Mouse (Mus musculus) CD8-positive naive resting alpha-beta T cell, adult 2 months (primary cell): Measurements from ENCODE around the gene Eps8.

Source experiments
- DNase-seq, 2 experiments: peaks; one replicate each; pipeline ENCODE4 v3.0.0; 2022; ENCODE audit warnings: low read depth in 2 of 2, low spot score in 2 of 2

The Eps8 gene

DNA sequence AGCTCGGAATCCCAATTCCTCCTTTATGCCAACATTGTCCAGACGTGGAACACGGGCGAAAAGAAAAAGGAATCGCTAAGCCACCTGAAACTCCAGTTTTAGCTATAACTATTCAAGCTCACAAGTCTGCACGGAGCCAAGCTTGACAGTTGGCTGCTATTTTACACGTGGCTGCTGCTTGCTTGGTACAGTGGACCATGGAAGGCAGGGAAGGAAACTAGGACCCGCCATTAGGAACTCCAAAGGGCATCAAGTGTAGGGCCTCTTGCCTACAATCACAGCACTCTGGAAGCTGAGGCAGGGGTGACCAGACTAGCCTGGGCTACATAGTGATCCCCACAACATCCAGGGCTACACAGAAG, 134.4 kb downstream of the Eps8 start:
- no peak for DNase-seq

DNA sequence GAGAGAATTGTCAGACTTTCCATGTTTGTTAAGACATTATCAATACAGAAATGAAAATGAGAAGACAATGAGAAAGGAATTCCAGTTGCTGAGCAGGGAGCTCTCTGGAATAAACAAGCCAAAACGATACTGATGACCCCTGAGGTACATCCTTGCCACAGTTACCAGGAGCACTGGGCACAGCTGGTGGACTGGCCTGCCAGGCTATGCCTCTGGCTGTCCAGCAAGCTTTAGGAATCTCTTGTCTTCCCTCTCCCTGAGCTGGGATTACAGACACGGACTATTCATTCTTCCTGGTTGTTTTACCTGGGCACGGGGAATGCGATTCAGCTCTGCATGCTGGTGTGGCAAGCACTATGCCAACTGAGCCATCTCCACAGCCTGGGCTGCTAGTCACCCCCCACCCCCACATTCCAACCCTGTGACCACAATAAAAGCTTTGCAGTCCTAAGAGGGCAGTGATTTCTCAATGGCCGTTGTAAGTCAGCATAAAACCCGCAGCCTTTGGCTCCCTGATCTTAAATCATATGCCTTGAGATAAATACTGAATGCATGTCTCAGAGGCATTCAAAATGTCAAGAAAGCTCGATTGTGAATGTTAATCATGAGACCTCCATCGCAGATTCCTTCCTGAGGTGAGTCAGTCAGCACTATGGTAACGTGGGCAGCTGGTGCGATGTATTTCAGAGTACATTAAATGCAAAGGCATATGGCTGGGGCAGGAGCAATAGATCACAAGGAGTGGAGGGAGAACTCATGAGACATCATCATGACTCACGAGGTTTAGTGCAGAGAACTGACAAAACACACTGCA, 134.9 kb downstream of the Eps8 start:
- DNase-seq: no peak

DNA sequence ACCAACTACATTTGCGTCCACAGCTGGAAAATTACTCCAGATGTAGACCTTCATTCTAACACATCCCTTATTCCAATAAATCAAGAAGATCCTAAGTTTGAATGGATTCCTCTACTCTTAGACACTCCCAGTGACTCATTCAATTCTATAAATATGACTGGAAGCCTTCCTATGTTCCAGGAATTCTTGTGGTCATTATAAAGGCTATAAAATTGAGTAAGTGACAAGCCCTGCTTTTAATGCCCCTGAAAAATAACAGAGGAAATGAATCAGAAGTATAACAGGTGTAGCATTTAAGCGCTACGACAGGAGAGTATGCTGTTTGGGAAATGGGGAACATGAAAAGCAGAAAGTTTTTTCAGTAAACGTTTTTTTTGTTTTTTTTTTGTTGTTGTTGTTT, 139.8 kb downstream of the Eps8 start:
- no peak for DNase-seq

DNA sequence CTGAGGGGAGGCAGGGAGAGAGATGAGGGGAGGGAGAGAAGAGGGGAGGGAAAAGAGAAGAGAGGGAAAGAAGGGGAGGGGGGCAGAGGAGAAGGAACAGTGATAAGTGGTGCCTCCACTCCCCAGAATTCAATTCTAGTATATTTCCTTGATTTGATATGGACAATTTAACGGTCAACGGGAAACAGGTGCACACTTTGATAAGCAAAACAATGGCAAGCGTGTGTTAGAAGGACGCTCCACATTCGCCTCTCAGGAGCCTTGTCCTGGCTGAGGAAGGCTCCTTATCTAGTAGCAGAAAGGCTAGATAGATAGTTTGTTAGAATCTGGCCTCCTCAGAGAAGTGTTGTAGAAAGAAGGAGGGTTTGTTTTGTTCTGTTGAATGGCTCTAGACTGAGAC, 141.9 kb downstream of the Eps8 start:
- DNase-seq: no peak

DNA sequence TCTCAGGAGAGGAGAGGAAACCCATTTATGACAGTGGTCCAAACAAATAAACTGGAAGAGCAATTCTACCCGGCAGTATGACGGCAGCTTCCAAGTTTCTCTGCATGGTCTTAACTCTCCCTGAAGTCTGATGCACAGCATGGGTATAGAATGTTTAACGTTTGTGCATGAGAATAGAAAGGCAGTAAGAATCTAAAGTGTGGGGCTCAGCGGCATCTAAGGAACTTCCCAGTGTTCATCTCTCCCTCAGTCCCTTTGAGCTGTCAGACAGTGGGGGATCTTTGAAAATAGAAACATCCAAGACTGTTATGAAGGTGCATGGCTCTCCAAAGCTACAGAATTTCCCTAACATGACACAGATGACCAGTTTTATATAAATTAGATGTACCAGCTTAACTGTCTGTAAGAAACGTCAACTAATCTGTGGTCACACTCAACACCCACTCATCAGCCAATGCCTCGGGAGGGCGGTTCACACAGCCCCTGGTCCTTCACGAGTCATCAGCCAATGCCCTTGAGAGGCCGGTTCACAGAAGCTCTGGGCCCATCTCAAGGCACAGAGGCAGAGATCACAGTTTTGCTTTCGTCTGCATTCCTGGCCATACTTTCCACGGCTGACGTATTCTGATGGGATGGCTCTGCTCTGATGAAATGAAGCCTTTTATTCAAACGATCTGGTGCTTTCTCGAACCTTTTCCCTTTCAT, 145.2 kb downstream of the Eps8 start:
- no peak for DNase-seq

DNA sequence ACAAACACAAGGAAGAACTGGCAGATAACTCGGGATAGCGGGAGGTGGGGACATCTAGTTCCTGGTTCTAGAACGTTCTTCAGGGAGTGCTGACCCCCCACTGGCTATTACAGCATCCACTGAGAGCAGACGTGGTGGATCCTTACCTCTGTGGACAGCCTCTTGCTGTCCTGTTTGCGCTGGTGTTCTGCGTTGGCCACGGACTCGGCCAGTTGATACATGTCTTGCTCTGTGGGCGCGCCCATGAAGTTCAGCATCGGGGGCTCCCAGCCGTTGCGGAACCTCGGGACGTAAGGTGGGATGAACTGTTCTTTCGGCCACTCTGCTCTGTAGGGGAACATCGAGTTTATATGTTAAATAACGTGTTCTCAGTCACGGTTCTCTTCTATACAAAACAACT, 145.7 kb downstream of the Eps8 start:
- DNase-seq: no peak

DNA sequence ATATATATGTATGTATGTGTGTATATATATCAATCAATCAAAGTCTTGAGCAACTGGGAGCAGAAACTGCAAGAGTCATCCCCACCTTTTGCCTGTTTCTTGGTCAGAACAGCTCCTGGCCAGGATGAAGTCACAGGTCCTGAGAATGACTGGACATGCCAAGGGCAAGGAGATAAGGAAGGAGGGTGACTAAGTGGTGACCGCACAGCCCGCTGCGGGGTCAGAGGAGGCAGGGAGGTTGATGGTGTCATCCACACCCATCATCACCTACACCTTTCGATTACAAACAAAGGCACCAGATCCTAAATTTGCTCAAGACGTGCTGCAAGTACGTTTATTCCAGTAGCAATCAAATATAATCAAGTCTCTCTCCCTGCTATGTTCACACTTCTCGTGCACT, 148.1 kb downstream of the Eps8 start:
- DNase-seq: no peak

DNA sequence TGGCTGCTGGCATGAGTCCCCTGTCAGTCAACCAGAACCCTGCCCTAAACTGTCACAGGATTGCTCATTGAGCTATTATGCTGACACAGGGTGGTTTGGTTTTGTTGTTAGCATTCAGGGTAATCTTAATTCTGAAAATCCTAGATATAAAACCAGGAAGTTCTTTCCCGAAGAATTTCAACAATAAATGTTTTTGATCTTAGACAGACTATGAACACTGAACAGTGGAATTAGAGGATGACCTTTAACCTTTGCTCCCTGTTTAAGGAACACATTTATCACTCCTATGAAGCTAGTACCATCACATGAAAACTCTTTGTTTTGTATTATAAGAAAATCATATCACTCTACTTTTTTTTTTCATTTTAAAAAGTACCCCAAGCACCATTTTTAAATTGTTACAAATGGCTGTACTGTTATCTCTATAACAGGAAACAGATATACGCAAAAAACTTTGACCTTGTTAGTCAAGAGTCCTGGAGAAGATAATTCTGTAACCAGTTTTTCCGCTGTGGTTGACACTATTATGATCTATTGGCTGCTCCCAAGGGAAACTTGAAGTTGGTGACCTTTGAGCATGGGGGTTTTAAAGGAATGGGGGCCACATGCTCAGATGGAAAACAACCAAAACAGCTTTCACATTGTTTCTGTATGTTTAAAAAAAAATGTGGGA, 149.0 kb downstream of the Eps8 start:
- no peak for DNase-seq

DNA sequence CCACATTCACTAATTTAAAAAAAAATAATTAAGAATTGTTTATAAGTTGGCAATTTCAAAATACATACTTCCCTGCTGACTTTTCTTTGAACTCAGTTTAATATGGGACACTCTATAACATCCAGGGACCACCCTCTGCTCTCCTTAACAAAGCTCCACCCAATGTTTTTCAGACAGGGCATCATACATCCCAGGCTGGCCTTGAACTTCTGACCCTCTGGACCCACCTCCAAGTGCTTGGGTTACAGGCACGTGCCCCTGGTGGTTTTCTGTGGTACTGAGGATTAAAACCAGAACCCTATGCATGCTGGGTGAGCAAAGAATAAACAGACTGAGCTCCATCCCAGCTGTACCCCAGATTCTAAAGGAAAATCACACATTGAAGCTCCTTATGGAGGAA, 150.6 kb downstream of the Eps8 start:
- no peak for DNase-seq

DNA sequence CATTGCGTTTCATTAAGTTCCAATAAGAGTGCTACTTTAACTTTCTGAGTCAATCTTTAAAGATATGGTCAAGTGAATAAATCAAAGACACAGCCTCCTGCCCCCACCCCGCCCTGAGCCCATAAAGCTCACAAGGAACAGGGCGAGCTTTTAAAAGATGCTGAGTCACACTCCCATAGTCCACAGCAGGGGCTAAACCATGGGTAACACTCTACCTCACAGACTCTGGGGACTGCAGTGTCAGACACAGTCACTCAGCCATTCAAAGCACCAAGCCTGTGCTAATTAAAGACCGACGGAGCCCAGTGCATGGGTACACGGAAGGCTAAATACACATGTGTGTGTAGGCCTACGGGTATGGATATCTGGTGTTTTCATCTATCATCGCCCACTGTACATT, 151.2 kb downstream of the Eps8 start:
- no peak for DNase-seq

DNA sequence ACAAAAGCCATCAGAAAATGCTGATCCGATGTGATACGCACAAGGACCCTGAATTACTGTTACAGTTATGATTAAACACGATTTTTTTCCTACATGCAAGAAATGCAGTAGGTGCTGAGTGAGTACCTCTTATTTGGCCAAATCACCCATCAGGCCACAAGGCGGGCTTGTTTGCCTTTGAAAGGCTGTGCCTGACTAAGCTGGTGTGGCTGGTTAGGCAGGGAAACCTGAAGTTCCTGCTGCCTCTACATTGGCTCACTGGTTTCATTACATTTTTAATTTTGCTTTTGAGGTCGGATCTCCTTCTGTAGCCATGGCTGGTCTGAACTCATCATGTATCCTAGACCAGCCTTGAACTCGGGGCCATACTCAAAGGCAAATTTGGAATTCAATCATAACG, 151.7 kb downstream of the Eps8 start:
- no peak for DNase-seq

DNA sequence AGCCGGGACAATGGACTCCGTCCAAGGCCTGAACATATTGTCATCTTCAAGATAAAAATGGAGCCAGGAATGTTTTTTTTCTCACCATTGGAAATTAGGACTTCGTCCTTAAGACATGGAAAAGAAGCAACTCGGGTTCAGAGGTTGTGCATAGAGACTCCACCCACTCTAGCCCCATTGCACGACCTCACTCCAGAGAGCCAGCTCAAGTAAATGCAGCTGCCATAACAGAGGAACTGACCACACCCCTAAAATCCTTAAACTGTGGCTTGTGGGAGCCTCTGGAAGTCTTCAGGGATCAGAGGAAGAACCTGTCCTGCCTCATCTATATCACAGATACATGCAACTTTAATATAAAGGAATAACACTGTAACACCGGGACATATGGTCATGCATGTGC, 155.9 kb downstream of the Eps8 start:
- DNase-seq: no peak

DNA sequence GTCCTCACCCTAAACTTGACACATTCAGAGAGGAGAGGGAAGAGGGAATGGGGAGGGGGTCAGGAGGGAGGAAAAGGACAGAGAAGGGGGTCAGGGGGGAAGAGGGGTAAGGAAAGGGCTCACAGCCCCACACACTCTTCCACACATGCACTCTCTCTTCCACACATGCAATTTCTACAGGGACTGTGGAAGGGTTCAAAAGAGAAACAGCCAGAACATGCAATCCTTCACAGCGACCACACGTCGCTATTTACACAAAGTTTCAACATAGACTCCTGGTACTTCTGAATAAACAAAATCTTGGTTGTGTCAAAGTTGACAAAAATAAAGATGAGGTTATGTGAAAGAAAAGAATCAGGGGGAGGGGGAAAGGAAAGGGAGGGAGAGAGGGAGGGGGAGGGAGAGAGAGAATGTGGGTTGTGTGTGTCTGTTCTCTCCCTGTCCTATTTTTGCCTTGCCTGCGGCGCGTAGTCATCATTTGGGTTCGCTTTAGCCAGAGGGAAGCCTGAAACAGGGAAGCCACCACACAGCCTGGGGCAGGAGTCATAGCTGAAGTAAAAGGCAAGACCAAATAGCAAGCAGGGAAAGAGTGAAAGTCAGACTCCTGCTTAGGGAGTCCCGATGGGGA, 157.4 kb downstream of the Eps8 start:
- no peak for DNase-seq

DNA sequence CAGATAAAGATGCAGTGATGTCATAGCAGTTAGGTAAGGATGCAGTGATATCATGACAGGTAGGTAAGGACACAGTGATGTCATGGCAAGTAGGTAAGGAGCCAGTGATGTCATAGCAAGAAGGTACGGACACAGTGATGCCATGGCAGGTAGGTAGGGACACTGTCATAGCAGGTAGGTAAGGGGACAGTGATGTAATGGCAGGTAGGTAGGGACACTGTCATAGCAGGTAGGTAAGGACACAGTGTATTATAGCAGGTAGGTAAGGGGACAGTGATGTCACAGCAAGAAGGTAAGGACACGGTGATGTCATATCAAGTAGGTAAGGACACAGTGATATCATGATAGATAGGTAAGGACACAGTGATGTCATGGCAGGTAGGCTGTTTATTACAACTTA, 158.1 kb downstream of the Eps8 start:
- no peak for DNase-seq

DNA sequence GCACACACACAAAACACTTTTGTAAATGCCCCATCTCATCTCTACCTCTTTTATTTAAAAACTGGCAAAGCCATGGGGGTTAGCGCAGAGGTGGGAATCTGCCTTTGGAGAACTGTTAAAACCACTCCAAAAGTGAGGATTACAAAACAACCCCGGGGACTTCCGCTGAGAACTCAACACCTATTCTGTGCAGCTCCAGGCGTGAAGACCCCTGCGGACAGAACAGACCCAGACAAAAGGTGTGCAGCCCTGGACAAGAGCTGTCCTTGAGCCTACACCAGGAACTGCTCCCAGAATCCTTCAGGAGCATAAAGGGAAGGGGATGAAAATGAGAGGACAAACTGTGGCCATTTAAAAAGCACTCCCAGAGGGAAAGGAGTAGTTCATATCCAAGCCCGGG, 159.4 kb downstream of the Eps8 start:
- no peak for DNase-seq

DNA sequence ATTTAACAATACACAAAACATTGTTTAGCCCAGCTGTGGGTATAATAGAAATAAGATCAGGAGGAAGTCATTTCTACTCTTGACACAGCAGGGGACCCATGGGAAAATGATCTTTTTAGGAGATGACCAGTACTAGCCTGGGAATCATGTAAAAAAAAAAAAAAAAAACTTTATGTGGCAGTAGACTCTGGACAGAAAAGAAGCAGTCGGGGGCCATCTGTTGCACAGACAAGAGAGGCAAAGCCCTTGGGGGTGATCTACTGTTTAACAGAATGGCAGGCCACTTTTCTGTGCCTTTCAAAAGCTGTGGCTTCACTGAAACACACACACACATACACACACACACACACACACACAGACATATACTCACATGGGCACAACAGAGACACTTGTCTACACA, 159.9 kb downstream of the Eps8 start:
- no peak for DNase-seq

DNA sequence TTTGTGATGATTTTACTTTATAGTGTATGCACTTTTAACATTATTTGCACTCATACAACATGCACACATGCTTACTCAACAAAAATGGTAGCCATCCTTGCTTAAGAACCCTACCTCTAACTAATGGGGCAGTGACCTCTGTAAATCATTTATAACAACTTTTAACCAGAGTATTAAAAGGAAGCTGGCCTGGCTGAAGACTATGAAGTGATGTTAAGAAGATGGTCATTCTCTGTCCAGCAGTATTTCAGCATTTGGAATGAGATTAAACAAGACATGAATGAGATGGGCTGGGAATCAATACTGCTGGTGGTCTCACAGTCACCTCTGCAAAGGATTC, 160.6 kb downstream of the Eps8 start:
- DNase-seq: no peak

DNA sequence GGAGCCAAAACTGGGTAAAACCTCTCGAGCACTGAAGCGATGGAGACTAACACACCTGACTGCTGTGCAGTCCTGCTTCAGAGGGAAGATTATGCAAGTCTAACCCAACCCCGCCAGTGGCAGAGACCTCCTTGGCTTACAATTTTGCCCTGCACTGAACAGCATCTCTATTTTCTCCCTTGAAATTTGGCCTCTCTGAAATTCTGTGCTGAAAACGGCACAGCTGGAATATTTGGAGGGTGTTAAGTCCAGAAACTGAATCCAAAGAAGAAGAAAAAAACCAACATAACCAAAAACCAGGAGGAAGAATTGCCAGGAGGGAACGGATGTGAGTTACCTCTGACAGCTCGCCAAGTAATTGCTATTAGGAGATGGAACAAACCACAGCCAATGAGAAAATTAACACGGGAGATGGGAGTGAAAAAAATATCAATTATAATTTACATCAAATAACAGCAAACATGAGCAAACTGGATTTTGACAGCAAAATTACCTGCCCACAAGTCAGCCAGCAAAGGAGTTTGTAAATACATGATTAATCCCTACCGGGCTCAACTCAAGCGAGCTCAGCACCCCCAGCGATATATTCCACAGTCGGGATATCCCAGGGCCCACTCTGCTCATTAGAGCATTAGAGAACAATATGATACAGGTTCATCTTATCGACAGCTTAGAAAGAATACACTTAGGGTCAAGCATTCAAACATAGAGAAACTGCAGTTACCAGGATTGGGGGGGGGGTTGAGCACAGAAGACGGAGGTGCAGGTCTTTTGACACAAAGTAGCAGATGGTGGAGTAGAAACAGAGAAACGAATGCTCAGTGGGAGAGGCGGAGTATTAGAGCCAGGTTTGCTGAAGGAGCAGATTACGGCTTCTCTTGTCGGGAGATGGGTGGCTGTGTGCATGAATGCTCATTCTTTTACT, 161.2 kb downstream of the Eps8 start:
- DNase-seq: no peak

DNA sequence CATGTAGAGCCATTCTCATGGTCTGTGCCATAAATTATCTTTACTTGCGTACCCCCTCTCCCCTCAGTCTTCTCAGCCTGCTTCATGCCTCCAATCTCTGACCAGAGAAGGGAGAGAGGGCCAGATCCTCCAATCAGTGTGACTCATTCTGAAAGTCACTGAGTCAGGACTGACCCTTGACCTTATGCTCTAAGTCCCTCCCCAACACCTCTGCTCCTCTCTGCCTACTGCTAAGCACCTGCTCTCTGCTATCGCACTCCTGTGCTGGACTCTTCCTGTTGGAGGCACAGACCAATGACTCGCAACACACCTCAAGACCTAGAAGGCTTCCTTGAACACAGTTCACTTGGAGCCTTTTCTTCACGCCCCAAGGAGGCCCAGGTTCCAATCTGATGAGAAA, 162.1 kb downstream of the Eps8 start:
- no peak for DNase-seq

DNA sequence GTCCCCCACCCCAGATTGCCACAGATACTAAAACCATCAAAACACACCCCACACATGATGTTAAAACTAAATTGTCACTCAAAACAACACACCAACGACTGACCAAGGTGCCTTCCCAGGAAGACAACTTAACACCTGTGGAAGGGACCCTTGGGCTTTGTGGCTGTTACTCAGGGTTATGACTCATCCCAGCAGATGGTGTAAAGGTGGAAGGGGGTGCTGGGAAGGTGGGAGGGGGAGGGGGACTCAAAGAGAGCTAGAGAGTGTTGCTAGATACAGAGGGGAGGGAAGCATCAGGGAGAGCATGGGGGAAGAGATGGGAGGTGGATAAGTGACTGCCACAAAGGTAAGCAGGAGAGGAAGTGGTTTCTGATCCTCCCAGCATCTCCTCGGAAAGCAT, 163.0 kb downstream of the Eps8 start:
- DNase-seq: no peak

DNA sequence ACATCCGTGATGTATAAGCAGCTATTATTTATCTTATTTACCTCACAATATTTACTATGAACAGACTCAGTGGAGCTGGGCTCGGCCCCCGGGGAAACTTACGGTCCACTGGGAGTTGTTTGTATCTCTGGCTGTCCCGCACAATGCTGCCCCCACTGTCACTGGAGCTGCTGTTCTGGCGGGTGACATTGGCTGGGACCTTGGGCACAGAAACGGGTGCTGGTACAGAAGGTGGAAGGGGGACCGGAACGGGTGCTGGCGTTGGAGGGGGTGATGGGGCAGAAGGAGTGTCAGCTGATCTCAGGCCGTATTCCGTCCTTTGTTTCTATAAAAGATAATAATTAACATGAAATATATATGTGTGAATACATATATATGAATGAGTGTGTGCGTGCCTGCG, 164.6 kb downstream of the Eps8 start:
- DNase-seq: no peak
